Mouse (Mus musculus): Measurements from ENCODE around the gene Nkg7.

DNA sequence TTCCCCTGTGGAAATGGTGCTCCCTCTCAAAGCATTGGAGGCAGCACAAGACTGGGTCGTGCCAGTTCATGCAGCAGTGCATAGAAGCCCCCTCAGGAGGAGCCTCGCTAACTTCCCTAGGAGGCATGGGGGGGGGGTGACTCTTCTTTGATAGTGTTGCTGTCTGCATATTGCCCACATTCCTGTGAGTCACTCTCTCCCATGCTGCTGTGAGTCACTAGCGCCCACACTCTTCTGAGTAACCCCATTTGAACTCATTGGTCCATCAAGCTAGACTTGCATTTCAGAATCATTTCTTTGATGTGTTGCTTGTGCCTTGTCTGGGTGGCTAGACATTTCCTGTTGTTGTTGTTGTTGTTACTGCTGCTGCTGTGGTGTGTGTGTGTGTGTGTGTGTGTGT lies 44.3 kb downstream of the Nkg7 start:
- TF ChIP-seq CTCF (IDR thresholded peaks at IDR 0.05; ENCODE audit: extremely low read depth, insufficient read depth, insufficient read length, insufficient replicate concordance), result no peak
- TF ChIP-seq POLR2A (IDR thresholded peaks at IDR 0.05; ENCODE audit: low read depth, low read length), result no peak
